Mouse (Mus musculus): Measurements from ENCODE around the gene Wwp2.

Wwp2 gene

DNA sequence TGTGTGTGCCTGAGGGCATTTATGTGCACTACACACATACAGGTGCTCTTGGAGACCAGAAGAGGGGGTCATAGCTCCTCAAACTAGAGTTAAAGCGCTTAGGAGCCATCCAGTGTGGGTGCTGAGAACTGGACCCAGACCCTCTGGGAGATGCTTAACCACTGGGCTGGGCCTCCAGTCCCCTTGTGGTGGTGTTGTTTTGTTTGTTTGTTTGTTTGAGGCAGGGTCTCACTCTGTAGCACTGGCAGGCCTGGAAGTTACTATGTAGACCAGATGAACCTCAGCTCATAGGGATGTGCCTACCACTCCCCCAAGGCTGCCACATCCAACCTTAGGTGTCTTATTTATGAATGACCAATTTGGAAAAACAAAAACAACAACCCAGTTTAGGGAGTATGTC is 70.9 kb downstream of the Wwp2 start:
- CTCF ChIA-PET = no interaction called here

DNA sequence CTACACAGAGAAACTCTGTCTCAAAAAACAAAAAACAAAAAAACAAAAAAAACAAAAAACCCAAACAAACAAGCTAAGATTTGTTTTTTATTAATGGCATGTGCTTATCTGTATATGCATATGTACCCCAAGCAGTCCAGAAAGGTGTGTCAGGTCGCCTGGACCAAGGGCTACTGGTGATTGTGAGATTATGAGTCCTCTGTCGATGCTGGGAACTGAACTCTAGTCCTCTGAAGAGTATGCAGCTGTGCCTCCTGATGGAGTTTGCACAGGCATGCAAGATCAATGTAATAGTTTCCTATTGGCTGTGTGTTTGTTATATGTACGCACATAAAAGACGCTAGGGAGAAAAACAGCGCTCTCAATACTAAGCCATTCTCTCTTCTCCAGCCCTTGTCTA is 74.0 kb downstream of the Wwp2 start:
- CTCF ChIA-PET = no interaction called here

GRCm38 (mm10) chr8:107510766-107511165 is 74.6 kb downstream of the Wwp2 start:
- CTCF ChIA-PET = interaction anchor here (0.6 kb wide), 1 partner anchor 11 kb away, joined by 14 read pairs; no protein-coding TSS in a partner anchor

DNA sequence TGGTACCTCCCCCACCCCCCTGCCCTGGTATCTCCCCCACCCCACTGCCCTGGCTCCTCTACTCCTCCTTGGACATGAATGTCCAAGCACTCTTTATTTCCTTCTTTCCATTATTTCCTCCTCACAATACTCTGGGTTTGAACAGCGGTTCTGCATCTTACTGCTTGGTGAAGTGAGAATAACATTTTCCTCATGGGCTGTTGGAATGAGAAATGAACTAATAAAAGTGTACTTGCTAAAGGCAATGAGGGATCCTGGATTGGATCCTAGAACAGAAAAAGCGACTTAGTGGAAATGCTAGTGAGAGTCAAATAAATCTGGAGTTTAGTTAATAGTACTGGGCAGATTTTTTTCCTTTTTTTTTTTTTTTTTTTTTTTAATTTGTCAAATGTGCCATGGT is 77.1 kb downstream of the Wwp2 start:
- CTCF ChIA-PET = no interaction called here

DNA sequence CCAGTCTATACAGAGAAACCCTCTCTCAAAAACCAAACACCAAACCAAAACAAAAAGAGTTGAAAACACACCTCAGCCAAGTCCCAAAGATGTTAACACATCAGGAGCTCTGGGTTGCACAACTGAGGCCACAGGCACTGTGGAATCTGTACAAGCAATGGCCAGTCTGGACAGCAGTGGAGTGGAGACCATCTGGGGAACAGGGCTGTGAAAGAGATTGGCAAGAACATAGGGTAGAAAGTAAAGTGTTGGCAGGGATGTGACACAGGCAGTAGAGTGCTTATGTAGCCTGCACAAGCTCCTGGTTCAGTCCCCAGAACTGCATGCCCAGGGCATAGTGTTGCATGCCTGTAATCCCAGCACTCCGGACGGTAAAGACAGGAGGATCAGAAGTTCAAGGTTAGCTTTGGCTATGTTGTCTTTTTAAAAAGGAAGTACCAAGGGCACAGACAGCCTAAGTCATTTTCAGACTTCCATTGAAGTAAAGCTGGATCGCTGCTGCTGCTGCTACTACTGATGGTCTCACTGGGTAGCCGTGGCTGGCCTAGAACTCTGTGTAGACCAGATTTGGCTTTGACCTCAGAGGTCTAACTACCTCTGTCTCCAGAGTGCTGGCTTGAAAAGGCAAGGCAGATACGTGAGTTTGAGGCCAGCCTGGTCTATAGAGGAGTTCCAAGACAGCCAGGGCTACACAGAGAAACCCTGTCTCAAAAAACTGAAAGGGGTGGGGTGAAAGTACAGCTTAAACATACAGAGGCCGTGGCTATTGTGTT is 79.0 kb downstream of the Wwp2 start:
- CTCF ChIA-PET = interaction anchor here (0.7 kb wide), 1 partner anchor 46 kb away, joined by 5 read pairs; no protein-coding TSS in a partner anchor

DNA sequence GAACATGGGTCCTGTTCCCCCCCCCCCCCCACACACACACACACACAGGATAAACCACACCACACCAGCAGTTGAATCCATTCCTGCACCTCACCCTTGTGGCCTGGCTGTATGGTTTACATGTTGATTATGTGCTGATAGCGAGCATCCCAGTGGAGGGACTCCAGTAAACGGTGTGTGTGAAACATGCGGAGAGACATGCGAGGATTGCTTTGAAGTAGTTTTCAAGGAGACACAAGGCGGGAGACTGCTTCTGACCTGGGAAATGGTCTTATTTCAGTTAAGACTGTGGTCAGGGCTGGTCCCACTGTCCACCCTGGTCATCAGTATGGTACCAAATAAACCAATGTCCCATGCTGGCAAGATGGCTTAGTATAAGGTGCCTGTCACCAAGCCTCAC is 82.6 kb downstream of the Wwp2 start:
- CTCF ChIA-PET = no interaction called here

GRCm38 (mm10) chr8:107519860-107520259 is 83.7 kb downstream of the Wwp2 start:
- CTCF ChIA-PET = no interaction called here

DNA sequence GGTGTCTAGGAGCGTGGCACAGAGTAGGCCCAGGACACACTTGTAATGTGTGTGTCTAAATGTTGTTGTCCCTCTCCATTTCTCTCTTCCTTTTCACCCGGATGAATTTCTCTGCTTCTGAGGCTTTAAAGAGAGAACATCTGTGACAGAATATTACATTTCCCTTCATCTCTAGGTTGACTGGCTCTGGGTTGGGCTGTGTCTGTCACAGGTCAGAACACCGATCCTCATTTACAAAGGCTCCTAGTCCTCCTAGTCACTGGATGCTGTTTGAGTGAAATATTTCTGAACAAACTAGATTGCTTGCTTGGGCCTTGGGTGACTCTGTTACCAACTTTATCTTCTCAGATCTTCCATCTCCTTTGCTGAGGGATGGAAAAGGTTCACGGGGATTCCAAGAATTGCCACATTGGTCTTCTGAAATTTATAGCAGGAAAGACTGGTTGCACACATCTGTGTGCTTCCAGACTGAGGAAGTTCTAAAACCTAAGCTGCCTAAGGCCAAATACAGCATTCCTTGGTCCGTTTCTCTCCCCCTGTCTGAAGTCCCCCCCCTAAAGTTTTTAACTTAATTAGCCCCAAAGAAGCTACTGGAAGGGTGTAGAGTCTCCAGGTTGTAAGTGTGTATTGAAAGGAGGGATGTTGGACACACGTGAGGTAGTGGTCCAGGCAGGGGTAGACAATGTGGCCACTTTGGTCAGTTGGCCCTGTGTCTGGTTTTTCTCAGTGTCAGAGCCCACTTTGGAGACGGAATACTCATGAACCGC is 85.8 kb downstream of the Wwp2 start:
- CTCF ChIA-PET = interaction anchor here (0.7 kb wide), 1 partner anchor 11 kb away, joined by 3 read pairs; no protein-coding TSS in a partner anchor

DNA sequence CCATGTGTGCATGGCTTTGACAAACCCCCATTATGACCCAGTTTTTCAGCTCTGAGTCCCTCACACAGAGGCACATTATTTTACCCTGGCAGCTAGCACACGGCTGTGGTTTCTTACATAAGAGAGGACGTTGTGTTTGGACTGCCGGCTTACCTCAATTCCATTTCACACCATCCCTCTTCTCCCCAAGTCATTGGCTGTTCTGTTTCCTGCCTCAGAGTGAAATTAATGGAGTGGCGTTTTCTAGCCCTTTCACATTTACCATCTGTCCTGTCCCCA is 86.3 kb downstream of the Wwp2 start:
- CTCF ChIA-PET = interaction anchor here (0.7 kb wide), 1 partner anchor 11 kb away, joined by 3 read pairs; no protein-coding TSS in a partner anchor

DNA sequence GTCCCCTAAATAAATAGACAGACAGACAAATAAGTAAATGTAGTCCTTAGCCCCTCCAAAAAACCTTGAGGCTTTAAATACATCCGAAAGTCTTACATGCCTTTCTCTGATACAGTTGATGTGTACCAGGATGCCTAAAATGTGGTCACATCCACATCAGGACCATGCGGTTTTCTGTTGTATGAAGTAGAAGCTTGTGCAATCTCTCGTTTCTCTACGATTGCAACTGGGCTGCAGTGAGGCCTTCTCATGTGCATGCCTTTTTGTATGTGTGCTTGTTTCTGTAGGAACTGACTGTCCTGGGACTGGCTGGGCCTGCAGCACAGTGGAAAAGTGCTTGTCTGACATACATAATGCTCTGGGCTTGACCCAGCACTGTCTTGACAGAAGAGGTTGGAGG is 88.4 kb downstream of the Wwp2 start:
- CTCF ChIA-PET = no interaction called here

DNA sequence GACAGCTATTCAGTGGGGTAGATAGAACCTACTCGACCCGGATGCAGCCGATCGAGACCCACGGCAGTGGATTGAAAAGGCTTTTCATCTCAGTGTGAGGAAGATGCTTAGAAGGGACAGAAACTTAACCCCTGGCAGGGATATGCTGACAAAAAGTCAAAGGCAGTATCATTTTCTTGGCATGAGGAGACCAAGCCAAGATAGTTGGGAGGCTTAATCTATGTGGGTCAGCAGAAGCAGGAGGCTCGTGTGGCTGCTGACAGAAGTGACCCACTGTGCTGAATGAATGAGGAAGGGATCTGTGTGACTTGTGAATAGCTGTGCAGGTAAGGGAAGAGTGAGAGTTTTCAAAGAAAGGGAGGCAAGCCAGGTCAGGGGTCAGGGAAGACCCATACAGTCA is 92.6 kb downstream of the Wwp2 start:
- CTCF ChIA-PET = no interaction called here

DNA sequence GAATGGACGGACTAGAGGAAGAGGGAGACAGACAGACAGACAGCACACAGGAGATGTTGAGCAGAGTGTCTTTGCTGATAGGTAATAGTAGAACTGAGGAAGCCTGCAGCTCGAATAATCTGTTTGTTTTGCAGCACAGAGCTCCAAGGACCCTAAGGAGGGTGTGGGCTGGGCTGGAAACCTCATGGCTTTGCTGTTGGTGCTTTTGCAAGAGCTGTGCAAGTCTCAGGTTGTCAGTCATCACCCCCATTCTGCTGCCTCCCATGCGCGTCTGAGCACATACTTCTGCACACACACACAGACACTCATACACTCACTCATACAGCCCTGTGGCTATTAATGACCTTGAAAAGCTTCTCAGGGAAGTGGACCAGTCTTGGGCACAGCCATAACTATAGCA is 101.3 kb downstream of the Wwp2 start:
- CTCF ChIA-PET = no interaction called here

- CTCF ChIA-PET = no interaction called here
Observed at GRCm38 (mm10) chr8:107540623-107541022, 104.5 kb downstream of the Wwp2 start.

- CTCF ChIA-PET = no interaction called here
Observed at GRCm38 (mm10) chr8:107541369-107541768, 105.2 kb downstream of the Wwp2 start.

DNA sequence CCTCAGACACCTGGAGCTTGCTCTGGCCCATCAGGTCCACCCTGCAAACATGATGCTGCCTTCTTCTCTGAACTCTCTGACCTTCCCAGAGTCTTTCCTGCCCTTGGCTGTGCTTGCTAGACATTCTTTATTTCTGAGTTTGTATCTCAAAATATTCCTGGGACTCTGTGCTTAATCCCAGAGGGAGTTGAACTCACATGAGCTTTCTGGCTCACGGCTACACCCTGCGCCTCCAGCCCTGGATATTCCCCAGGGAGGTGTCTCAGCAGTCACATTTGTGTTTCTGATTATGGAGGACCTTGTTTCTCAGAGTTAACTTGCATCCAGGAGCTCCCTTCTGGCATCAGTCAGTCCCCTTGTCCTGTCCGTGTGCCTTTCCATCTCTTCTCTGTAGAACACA is 106.0 kb downstream of the Wwp2 start:
- CTCF ChIA-PET = no interaction called here

- CTCF ChIA-PET = no interaction called here
Observed at GRCm38 (mm10) chr8:107543714-107544113, 107.5 kb downstream of the Wwp2 start.

- CTCF ChIA-PET = no interaction called here
Observed at GRCm38 (mm10) chr8:107544211-107544610, 108.0 kb downstream of the Wwp2 start.

GRCm38 (mm10) chr8:107544651-107545174 is 108.5 kb downstream of the Wwp2 start:
- CTCF ChIA-PET = no interaction called here

DNA sequence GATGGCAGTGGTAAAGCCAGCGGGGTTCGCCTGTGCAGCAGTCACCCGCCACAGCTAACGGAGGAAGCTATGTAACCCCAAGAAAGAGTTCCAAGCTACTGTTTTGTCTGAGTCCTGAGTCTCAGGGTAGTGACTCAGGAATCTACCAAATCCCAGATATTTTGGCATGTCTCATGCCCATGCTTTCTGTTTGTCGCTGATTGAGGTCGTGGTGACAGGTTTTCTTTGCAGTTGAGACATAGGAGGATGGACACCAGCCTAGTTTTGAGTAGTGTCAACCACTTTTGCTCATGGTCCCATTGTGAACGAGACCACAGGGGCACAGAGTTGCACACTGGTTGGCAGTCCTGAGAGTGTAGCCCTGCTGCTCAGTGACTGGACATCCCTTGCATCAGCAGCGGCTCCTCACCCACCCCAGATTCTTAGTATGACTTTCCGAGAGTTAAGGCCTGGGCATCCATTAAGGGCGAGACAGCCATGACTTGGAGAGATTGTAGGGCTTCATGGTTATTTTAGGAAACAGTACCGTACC is 109.5 kb downstream of the Wwp2 start:
- CTCF ChIA-PET = no interaction called here

DNA sequence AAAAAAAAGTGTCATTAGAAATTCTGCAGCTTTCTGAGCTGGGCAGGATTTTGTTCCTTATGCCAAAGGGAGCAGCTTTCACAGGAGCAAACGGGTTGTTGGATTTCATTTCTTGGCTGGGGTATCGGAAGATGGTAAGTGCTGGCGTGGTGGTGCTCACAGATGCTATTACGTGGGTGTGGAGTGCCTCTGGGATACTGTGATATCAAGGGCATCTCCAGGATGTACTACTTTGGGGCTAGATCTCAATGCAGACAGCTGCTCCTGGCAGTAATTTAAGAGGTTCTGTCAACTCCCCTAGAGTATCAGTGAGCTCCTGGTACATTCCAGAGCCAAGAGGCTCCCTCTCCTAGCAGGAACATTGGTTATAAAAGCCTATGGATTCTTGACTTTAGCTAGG is 110.0 kb downstream of the Wwp2 start:
- CTCF ChIA-PET = no interaction called here

GRCm38 (mm10) chr8:107546817-107547216 is 110.7 kb downstream of the Wwp2 start:
- CTCF ChIA-PET = no interaction called here

DNA sequence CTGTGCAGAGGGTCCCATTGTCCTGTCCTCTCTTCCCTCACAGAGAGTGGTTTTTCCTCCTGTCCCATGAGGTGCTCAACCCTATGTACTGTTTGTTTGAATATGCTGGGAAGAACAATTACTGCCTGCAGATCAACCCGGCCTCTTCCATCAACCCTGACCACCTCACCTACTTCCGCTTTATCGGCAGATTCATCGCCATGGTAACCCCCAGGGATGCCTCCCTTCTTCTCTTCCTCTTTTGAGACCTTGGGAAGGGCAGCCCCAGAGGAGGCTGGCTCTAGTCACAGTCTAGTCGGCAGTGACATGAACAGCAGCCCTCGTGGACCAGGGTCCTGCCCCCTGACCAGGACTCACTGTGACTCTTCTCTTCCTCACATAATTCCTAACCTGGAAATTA is 116.1 kb downstream of the Wwp2 start:
- CTCF ChIA-PET = no interaction called here

- CTCF ChIA-PET = no interaction called here
Observed at GRCm38 (mm10) chr8:107555231-107555630, 119.1 kb downstream of the Wwp2 start.

All from spleen, embryonic (tissue).